Mouse (Mus musculus): ENCODE data around the gene Papln. TPM values are rescaled to one million over a fixed set of nuclear protein-coding genes. Genes with fewer than 3 reads are reported as not detected.

Gene Papln
- 0.59 TPM in 1 of 2 replicates, not detected in the other for polyA plus RNA-seq (2012; ENCODE audit: insufficient read depth, insufficient read length, missing spikeins)

GRCm38 (mm10) chr12:83763311-83764043 lies at the start of gene Papln:
TSS of gene Papln (plus strand) at chr12:83763634.
- H3K4me1 ChIP-seq (ENCODE audit: control insufficient read depth, insufficient read depth, insufficient read length, low read length), result peaks cover 11% of the 10 kb centered on the region
- peak within 1 kb of the TSS; percentile 58 for H3K27ac ChIP-seq (replicated peaks; ENCODE audit: low read depth, low read length)
- peak within 1 kb of the TSS; percentile 63 for H3K4me3 ChIP-seq (ENCODE audit: insufficient read depth, low read depth, low read length)

- Histone ChIP-seq H3K4me3 (ENCODE audit: insufficient read depth, low read depth, low read length) (no peak overlapping the region), H3K27ac (replicated peaks; ENCODE audit: low read depth, low read length) (no peak overlapping the region), H3K4me1 (ENCODE audit: control insufficient read depth, insufficient read depth, insufficient read length, low read length) (peaks cover 4% of the 10 kb centered on the region; the same call in 1 of the 2 replicates)
These were observed 49.7 kb upstream of the Papln start for GRCm38 (mm10) chr12:83713749-83714148.

DNA sequence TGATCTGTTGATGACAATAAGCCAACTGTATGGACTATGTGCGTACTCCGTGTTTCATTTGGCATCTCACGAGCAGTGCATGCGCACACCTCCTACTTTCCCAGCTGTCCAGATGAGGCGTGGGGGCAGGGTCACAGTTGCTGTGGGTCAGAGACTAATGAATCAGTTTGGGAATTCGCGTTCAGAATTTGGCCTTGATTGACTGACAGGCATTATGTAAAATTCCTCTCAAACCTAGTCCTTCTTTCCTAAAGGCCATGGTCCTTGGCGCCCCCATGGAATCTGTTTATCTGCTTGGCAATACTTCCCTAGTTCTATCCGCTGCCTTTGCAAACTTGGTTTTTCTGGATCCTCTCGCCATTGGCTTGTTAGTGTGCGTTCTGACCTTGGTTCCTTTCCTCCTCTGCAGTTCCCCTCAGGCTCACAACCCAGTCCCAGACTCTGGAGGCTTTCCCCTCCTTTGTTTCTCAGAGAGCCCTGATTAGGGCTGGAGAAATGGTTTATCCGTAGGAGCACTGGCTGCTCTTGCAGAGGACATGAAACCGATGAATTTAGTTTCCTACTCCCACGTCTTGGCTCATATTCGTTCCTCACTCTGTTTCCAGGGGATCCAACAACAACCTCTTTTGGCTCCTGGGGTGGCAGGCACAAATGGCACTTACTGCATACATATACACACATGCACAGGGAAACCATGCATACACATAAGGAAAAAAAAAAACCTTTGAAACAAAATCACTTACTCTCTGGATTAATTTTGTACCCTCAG lies 46.8 kb upstream of the Papln start:
- H3K4me3 ChIP-seq (ENCODE audit: insufficient read depth, low read depth, low read length), result no peak overlapping the region
- H3K4me1 ChIP-seq (ENCODE audit: control insufficient read depth, insufficient read depth, insufficient read length, low read length), result peaks cover 7% of the 10 kb centered on the region
- H3K27ac ChIP-seq (replicated peaks; ENCODE audit: low read depth, low read length), result peak overlapping the region; percentile 45

DNA sequence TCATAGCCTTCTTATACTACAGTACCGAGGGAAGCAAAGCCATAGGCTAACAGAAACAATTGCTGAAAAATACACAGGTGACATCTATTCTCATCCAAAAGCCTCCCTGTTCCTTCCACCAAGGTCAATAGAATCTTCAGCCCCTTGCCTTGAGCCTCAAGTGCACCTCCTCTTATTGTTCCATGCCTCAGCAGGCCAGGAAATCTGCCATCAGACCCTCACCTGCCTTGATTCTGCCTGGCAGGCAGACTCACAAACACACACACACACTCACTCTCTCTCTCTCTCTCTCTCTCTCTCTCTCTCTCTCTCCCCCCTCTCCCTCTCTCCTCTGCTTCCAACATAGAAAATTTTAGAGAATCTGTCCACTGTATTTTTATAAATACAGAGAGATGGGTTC lies 44.0 kb upstream of the Papln start:
- Histone ChIP-seq H3K4me1 (ENCODE audit: control insufficient read depth, insufficient read depth, insufficient read length, low read length) (peaks cover 7% of the 10 kb centered on the region), H3K4me3 (ENCODE audit: insufficient read depth, low read depth, low read length) (no peak overlapping the region), H3K27ac (replicated peaks; ENCODE audit: low read depth, low read length) (no peak overlapping the region)

- Histone ChIP-seq H3K4me1 (ENCODE audit: control insufficient read depth, insufficient read depth, insufficient read length, low read length) (peaks cover 9% of the 10 kb centered on the region), H3K27ac (replicated peaks; ENCODE audit: low read depth, low read length) (peak overlapping the region; percentile 18), H3K4me3 (ENCODE audit: insufficient read depth, low read depth, low read length) (no peak overlapping the region)
These were observed 42.2 kb upstream of the Papln start for GRCm38 (mm10) chr12:83721281-83721680.

DNA sequence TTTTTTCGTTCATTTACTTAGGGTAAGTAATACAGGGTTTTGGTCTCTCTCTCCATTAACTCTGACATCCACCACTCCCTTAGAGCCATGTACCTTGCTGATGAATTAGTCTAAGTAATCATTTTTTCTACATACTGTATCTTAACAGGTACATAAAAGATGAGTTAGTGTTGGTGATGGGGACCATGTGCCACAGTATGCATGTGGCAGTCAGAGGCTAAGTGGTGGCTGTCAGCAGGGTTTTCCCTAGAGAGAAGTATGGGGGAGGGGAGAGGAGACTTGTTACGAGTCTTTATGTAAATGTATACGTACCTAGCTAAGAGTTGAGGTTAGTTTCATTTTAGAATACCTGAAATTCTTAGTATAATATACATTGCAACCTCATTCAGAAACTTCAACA lies 40.4 kb upstream of the Papln start:
- Histone ChIP-seq H3K27ac (replicated peaks; ENCODE audit: low read depth, low read length) (no peak overlapping the region), H3K4me1 (ENCODE audit: control insufficient read depth, insufficient read depth, insufficient read length, low read length) (peaks cover 10% of the 10 kb centered on the region), H3K4me3 (ENCODE audit: insufficient read depth, low read depth, low read length) (no peak overlapping the region)

DNA sequence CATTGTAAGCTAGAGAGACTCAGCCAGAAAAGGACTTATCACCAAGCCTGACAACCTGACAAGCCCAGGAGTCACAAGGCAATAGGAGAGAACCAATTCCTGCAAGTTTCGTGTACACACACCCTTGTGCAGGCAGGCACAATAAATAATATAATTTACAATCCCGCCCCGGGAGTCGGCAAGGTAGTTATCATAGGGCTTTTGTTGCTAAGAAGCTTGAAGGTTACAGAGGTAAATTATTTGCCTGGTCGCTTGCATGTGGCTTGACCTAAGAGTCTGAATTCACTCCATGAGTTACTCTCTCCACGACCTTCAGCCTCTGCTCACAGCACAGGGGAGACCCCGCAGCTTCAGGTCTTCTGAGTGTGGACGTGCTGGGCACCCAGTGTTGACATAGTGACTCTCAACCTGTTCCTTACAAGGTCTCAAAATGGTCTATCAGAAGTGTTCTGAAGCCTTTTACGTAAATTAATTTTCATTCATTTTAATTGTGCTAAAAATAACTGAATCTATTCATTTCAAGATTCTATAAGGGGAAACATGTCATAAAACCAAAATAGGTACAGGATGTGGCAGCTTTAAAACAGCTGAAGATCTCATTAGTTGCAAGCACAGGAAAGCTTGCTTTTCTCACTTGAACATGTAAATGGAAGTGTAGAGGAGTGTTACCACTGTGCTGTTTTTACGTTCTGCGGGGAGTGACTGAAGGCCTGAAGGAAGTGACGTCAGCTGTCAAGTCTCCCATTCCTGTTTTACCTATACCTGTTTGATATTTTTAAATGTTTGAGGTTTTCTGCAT lies 36.7 kb upstream of the Papln start:
- H3K4me1 ChIP-seq (ENCODE audit: control insufficient read depth, insufficient read depth, insufficient read length, low read length), result peaks cover 7% of the 10 kb centered on the region
- peak overlapping the region; percentile 95 for H3K27ac ChIP-seq (replicated peaks; ENCODE audit: low read depth, low read length)
- no peak overlapping the region for H3K4me3 ChIP-seq (ENCODE audit: insufficient read depth, low read depth, low read length)

DNA sequence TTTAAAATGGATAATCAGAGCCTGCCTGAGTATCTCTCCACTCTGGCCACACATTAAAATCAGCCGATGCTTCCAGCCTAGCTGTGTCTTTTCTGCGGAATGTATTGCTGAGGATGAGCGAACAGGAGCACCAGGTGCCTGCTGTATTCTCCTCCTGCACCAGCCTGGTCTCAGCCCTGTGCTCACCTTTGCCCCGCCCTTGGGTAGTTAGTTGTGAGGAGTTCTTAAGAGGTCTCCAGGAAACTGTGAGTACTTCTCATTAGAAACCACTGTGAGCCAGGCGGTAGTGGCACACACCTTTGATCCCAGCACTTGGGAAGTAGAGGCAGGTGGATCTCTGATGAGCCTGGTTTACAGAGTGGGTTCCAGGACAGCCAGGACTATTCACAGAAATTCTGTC lies 31.2 kb upstream of the Papln start:
- peaks cover 22% of the 10 kb centered on the region for H3K4me1 ChIP-seq (ENCODE audit: control insufficient read depth, insufficient read depth, insufficient read length, low read length)
- no peak overlapping the region for H3K27ac ChIP-seq (replicated peaks; ENCODE audit: low read depth, low read length)
- H3K4me3 ChIP-seq (ENCODE audit: insufficient read depth, low read depth, low read length), result no peak overlapping the region

GRCm38 (mm10) chr12:83734047-83734446 lies 29.4 kb upstream of the Papln start:
- H3K27ac ChIP-seq (replicated peaks; ENCODE audit: low read depth, low read length), result peak overlapping the region; percentile 88
- H3K4me1 ChIP-seq (ENCODE audit: control insufficient read depth, insufficient read depth, insufficient read length, low read length), result peaks cover 19% of the 10 kb centered on the region

DNA sequence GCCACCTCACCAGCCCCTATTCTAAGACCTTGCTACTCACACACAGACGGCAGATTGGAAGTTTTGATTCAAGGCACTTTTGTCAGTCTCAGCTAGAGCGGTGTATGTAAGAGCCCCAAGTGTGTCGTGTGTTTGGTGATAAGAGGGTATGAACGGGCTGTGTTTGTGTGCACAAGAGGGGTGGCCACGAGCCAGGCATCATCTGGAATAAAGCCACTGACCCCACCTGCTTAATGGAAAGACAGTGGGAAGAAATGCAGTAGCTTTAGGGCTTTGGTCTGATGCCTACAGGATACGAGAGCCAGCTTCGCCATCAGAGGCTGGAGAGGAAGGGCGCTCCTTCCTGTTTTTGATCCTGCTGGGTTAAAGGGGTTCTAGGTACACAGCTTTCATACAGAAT lies 27.2 kb upstream of the Papln start:
- Histone ChIP-seq H3K4me1 (ENCODE audit: control insufficient read depth, insufficient read depth, insufficient read length, low read length) (peaks cover 19% of the 10 kb centered on the region), H3K27ac (replicated peaks; ENCODE audit: low read depth, low read length) (peak overlapping the region; percentile 56), H3K4me3 (ENCODE audit: insufficient read depth, low read depth, low read length) (no peak overlapping the region)

More at GRCm38 (mm10) chr12:83734047-83734446, 29.4 kb upstream of the Papln start:
- no peak overlapping the region for H3K4me3 ChIP-seq (ENCODE audit: insufficient read depth, low read depth, low read length)

DNA sequence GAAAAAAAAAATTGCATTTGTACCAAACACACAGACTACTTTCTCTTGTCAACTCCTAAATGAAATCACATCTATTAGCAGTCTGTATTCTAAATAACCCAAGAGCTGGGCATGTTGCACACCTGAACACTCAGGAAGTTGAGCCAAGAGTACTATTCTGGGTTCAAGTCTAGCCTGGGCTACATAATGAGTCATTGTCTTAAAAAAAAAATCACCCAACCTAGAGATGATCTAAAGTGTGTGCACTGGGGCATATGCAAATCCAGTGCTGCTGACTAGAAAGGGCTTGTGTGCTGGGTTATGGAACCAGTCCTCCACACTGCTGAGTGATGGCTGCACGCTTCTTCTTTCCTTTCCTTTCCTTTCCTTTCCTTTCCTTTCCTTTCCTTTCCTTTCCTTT lies 24.8 kb upstream of the Papln start:
- Histone ChIP-seq H3K27ac (replicated peaks; ENCODE audit: low read depth, low read length) (no peak overlapping the region), H3K4me3 (ENCODE audit: insufficient read depth, low read depth, low read length) (no peak overlapping the region), H3K4me1 (ENCODE audit: control insufficient read depth, insufficient read depth, insufficient read length, low read length) (peaks cover 17% of the 10 kb centered on the region)

DNA sequence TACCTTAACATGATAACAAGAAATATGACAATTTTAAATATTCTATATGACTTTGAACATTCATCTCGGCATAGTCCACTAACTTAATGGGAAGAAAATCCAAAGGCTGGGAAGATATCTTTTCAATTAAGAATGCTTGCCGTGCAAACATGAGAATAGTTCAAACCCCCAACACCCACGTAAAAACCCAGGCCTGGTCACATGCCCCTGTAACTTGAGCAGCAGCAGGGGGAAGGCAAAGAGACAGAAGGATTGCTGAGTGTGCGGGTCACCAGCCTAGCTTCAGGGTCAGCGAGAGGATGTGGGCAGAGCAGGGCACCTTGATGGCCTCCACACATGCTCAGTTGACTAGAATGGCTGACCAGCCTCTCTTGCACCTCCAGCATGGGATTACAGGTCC lies 21.7 kb upstream of the Papln start:
- Histone ChIP-seq H3K4me1 (ENCODE audit: control insufficient read depth, insufficient read depth, insufficient read length, low read length) (no peaks in the 10 kb centered on the region), H3K4me3 (ENCODE audit: insufficient read depth, low read depth, low read length) (no peak overlapping the region), H3K27ac (replicated peaks; ENCODE audit: low read depth, low read length) (no peak overlapping the region)

DNA sequence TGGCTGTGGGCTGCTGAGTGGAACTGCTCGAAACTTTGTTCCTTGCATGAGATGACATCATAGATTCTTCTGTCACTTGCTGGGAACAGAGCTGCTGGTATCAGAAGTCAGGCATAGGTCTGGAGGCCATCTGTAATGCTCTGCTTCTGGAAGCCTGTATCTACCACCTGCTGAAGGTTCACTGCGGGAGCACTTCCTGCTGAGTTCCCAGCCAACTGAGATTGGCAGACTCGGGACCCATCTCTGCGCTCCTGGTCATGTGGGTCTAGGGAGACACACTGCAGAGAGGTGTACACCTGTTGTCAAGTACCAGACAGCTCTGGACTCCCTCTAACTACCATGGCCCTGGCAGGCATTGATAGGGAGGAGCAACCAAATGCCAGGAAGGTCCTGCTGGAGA lies 20.6 kb upstream of the Papln start:
- no peak overlapping the region for H3K4me3 ChIP-seq (ENCODE audit: insufficient read depth, low read depth, low read length)
- no peak overlapping the region for H3K27ac ChIP-seq (replicated peaks; ENCODE audit: low read depth, low read length)
- H3K4me1 ChIP-seq (ENCODE audit: control insufficient read depth, insufficient read depth, insufficient read length, low read length), result no peaks in the 10 kb centered on the region

DNA sequence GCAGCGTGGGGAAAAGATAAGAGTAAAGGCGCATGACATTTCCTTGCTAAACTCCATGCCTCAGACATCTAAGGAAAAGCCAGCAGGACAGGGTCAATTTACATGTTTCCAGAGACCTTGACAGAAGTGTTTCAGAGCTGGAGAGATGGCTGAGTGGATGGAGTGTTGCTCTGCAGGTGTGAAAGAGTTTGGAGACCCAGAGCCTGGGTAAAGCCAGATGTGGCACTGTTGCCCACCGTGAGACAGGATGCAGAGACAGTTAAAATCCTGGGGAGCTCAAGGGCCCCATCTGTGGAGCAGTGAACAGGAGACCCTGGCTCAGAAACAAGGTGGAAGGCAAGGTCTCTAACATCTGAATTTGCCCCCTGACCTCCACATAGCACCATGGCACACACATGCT lies 19.7 kb upstream of the Papln start:
- Histone ChIP-seq H3K27ac (replicated peaks; ENCODE audit: low read depth, low read length) (no peak overlapping the region), H3K4me1 (ENCODE audit: control insufficient read depth, insufficient read depth, insufficient read length, low read length) (no peaks in the 10 kb centered on the region), H3K4me3 (ENCODE audit: insufficient read depth, low read depth, low read length) (no peak overlapping the region)

GRCm38 (mm10) chr12:83749186-83749585 lies 14.2 kb upstream of the Papln start:
- Histone ChIP-seq H3K4me1 (ENCODE audit: control insufficient read depth, insufficient read depth, insufficient read length, low read length) (peaks cover 6% of the 10 kb centered on the region; the same call in 1 of the 2 replicates), H3K27ac (replicated peaks; ENCODE audit: low read depth, low read length) (no peak overlapping the region), H3K4me3 (ENCODE audit: insufficient read depth, low read depth, low read length) (no peak overlapping the region)
